Mouse (Mus musculus) lung, embryonic 15.5 days (tissue): ENCODE results near the gene Errfi1. TPM values are rescaled to one million over a fixed set of nuclear protein-coding genes. Genes with fewer than 3 reads are reported as not detected.
"Not testable (repeated sequence)": the region's sequence is repeated elsewhere in the genome, so short reads cannot be mapped to it uniquely, and the experiment has no call there.

Source experiments
- ATAC-seq: fragments of 200-750 bp; cut with Nextera tagmentation; 2 replicates; pipeline ENCODE4 v1.8.0; 2017; ENCODE audit warnings: moderate number of reproducible peaks, borderline replicate concordance; ENCODE audit not compliant: low FRiP score, low TSS enrichment; ENCODE audit errors: extremely low read depth
- H3K27ac ChIP-seq: fragments of 300-500 bp; sonication (generic); 2 replicates; pipeline ENCODE4 v1.5.1; 2015; ENCODE audit warnings: moderate library complexity, mild to moderate bottlenecking, inconsistent platforms
- H3K27me3 ChIP-seq: fragments of 300-500 bp; sonication (generic); 2 replicates; pipeline ENCODE4 v1.6.1; 2015; ENCODE audit warnings: inconsistent platforms
- H3K36me3 ChIP-seq: fragments of 300-500 bp; sonication (generic); 2 replicates; pipeline ENCODE4 v1.6.1; 2015; ENCODE audit warnings: inconsistent platforms
- H3K4me1 ChIP-seq: fragments of 300-500 bp; sonication (generic); 2 replicates; pipeline ENCODE4 v1.6.1; 2015; ENCODE audit warnings: inconsistent platforms
- H3K4me2 ChIP-seq: fragments of 300-500 bp; sonication (generic); 2 replicates; pipeline ENCODE4 v1.6.1; 2015; ENCODE audit warnings: inconsistent platforms, mild to moderate bottlenecking, moderate library complexity
- H3K4me3 ChIP-seq: fragments of 300-500 bp; sonication (generic); 2 replicates; pipeline ENCODE4 v1.5.1; 2015; ENCODE audit warnings: mild to moderate bottlenecking, inconsistent platforms
- H3K9ac ChIP-seq: fragments of 300-500 bp; sonication (generic); 2 replicates; pipeline ENCODE4 v1.6.1; 2015; ENCODE audit warnings: inconsistent platforms
- H3K9me3 ChIP-seq: fragments of 300-500 bp; sonication (generic); 2 replicates; pipeline ENCODE4 v1.6.1; 2016; ENCODE audit warnings: inconsistent platforms
- WGBS: fragments of 180-500 bp; shearing (Covaris S2); methylation state at CpG from one replicate; pipeline ENCODE4 v1.1.7; 2015; 5-methylcytosine and 5-hydroxymethylcytosine counted together
- polyA plus RNA-seq: library from polyadenylated mRNA; unstranded; fragments of >200 nt; fragmentation: Nextera tagmentation; extraction: Ambion mirVana; gene quantifications from 2 replicates; pipeline ENCODE4 v1.2.1, GENCODE M21; 2015

Gene Errfi1
- polyA plus RNA-seq, 1 experiment from 2014 or later = 42.7 TPM

- WGBS = 61% methylated on average over 6 of the region's 6 CpGs
- H3K9me3 ChIP-seq = no peaks in the 10 kb centered on the region
- H3K9ac ChIP-seq = no peak overlapping the region
- ATAC-seq = no peak
- H3K4me2 ChIP-seq = no peak overlapping the region
- H3K4me1 ChIP-seq = peaks cover 53% of the 10 kb centered on the region
- H3K36me3 ChIP-seq = peaks cover 34% of the 10 kb centered on the region
- no peak overlapping the region for H3K27ac ChIP-seq
- H3K4me3 ChIP-seq = no peak overlapping the region
- H3K27me3 ChIP-seq = no peaks in the 10 kb centered on the region
Measured at GRCm38 (mm10) chr4:150868161-150868560, 14.4 kb downstream of the Errfi1 start.

- WGBS = 73% methylated on average over 2 of the region's 2 CpGs
- H3K4me1 ChIP-seq = peaks cover 49% of the 10 kb centered on the region
- H3K27ac ChIP-seq = no peak overlapping the region
- no peak overlapping the region for H3K9ac ChIP-seq
- no peaks in the 10 kb centered on the region for H3K9me3 ChIP-seq
- H3K4me3 ChIP-seq = no peak overlapping the region
- H3K36me3 ChIP-seq = peaks cover 34% of the 10 kb centered on the region
- no peak overlapping the region for H3K4me2 ChIP-seq
- no peak for ATAC-seq
- no peaks in the 10 kb centered on the region for H3K27me3 ChIP-seq
Measured at GRCm38 (mm10) chr4:150868859-150869258, 15.1 kb downstream of the Errfi1 start.

- peaks cover 34% of the 10 kb centered on the region for H3K36me3 ChIP-seq
- H3K9me3 ChIP-seq = no peaks in the 10 kb centered on the region
Measured at GRCm38 (mm10) chr4:150869276-150870197, 15.8 kb downstream of the Errfi1 start.

GRCm38 (mm10) chr4:150870963-150871391 lies 17.3 kb downstream of the Errfi1 start:
- ATAC-seq = peak; percentile 41; the same call in 1 of the 2 replicates
- H3K9ac ChIP-seq = no peak overlapping the region
- peak overlapping the region; percentile 83 for H3K27ac ChIP-seq
- 63% methylated on average over 13 of the region's 13 CpGs for WGBS
- no peaks in the 10 kb centered on the region for H3K9me3 ChIP-seq
- H3K27me3 ChIP-seq = no peaks in the 10 kb centered on the region
- peaks cover 23% of the 10 kb centered on the region for H3K36me3 ChIP-seq
- H3K4me2 ChIP-seq = no peak overlapping the region
- peaks cover 38% of the 10 kb centered on the region for H3K4me1 ChIP-seq
- no peak overlapping the region for H3K4me3 ChIP-seq

More at GRCm38 (mm10) chr4:150869276-150870197, 15.8 kb downstream of the Errfi1 start:
- Histone ChIP-seq H3K27ac (peak overlapping the region; percentile 83; the same call in 1 of the 2 replicates), H3K9ac (no peak overlapping the region), H3K4me1 (peaks cover 42% of the 10 kb centered on the region), H3K4me2 (no peak overlapping the region), H3K4me3 (no peak overlapping the region), H3K27me3 (no peaks in the 10 kb centered on the region)
- WGBS = 40% methylated on average over 17 of the region's 17 CpGs
- no peak for ATAC-seq

- no peaks in the 10 kb centered on the region for H3K27me3 ChIP-seq
- no peak overlapping the region for H3K4me2 ChIP-seq
- ATAC-seq = peak; percentile 64
- 20% methylated on average over 10 of the region's 10 CpGs for WGBS
- H3K4me1 ChIP-seq = peaks cover 38% of the 10 kb centered on the region
- H3K9me3 ChIP-seq = no peaks in the 10 kb centered on the region
- H3K9ac ChIP-seq = no peak overlapping the region
- peak overlapping the region; percentile 83 for H3K27ac ChIP-seq
- peaks cover 17% of the 10 kb centered on the region for H3K36me3 ChIP-seq
- H3K4me3 ChIP-seq = no peak overlapping the region
Measured at GRCm38 (mm10) chr4:150871392-150872138, 17.8 kb downstream of the Errfi1 start.

- Histone ChIP-seq H3K27me3 (no peaks in the 10 kb centered on the region), H3K27ac (peak overlapping the region; percentile 83), H3K4me2 (no peak overlapping the region), H3K36me3 (peaks cover 11% of the 10 kb centered on the region; the same call in 1 of the 2 replicates), H3K4me3 (no peak overlapping the region), H3K9ac (no peak overlapping the region), H3K9me3 (no peaks in the 10 kb centered on the region), H3K4me1 (peaks cover 38% of the 10 kb centered on the region)
- WGBS = 35% methylated on average over 8 of the region's 9 CpGs
- peak; percentile 20; the same call in 1 of the 2 replicates for ATAC-seq
Measured at GRCm38 (mm10) chr4:150872139-150872651, 18.5 kb downstream of the Errfi1 start.

- Histone ChIP-seq H3K4me3 (no peak overlapping the region), H3K27me3 (no peaks in the 10 kb centered on the region), H3K36me3 (peaks cover 6% of the 10 kb centered on the region; the same call in 1 of the 2 replicates), H3K27ac (peak overlapping the region; percentile 83), H3K4me2 (no peak overlapping the region), H3K4me1 (peaks cover 38% of the 10 kb centered on the region), H3K9me3 (no peaks in the 10 kb centered on the region), H3K9ac (no peak overlapping the region)
- no peak for ATAC-seq
- 63% methylated on average over 8 of the region's 8 CpGs for WGBS
Measured at GRCm38 (mm10) chr4:150872681-150873080, 19.0 kb downstream of the Errfi1 start.

- H3K4me3 ChIP-seq, ATAC-seq, H3K27me3 ChIP-seq, H3K27ac ChIP-seq, H3K4me2 ChIP-seq, H3K36me3 ChIP-seq, H3K9ac ChIP-seq: not testable (repeated sequence)
- Histone ChIP-seq H3K9me3 (peaks cover 12% of the 10 kb centered on the region; the same call in 1 of the 2 replicates), H3K4me1 (peaks cover 32% of the 10 kb centered on the region)
- WGBS = 61% methylated on average over 4 of the region's 4 CpGs
Measured at GRCm38 (mm10) chr4:150874416-150874815, 20.7 kb downstream of the Errfi1 start.

- H3K27ac ChIP-seq = no peak overlapping the region
- peaks cover 23% of the 10 kb centered on the region for H3K4me1 ChIP-seq
- no peak for ATAC-seq
- H3K9me3 ChIP-seq = peaks cover 21% of the 10 kb centered on the region
- H3K27me3 ChIP-seq = no peaks in the 10 kb centered on the region
- no peaks in the 10 kb centered on the region for H3K36me3 ChIP-seq
- no peak overlapping the region for H3K4me3 ChIP-seq
- WGBS = 67% methylated on average over 10 of the region's 10 CpGs
- H3K4me2 ChIP-seq = no peak overlapping the region
- H3K9ac ChIP-seq = no peak overlapping the region
Measured at GRCm38 (mm10) chr4:150875393-150875792, 21.7 kb downstream of the Errfi1 start.

GRCm38 (mm10) chr4:150879631-150880030 lies 25.9 kb downstream of the Errfi1 start:
- Histone ChIP-seq H3K27ac (no peak overlapping the region), H3K9me3 (peaks cover 22% of the 10 kb centered on the region), H3K4me2 (no peak overlapping the region), H3K27me3 (no peaks in the 10 kb centered on the region), H3K36me3 (no peaks in the 10 kb centered on the region), H3K4me3 (no peak overlapping the region), H3K4me1 (no peaks in the 10 kb centered on the region), H3K9ac (no peak overlapping the region)
- ATAC-seq = no peak
- WGBS = 94% methylated on average over 22 of the region's 22 CpGs

GRCm38 (mm10) chr4:150880364-150880763 lies 26.6 kb downstream of the Errfi1 start:
- Histone ChIP-seq H3K4me3 (no peak overlapping the region), H3K27me3 (no peaks in the 10 kb centered on the region), H3K36me3 (no peaks in the 10 kb centered on the region), H3K9me3 (peaks cover 22% of the 10 kb centered on the region), H3K27ac (no peak overlapping the region), H3K4me1 (no peaks in the 10 kb centered on the region), H3K4me2 (no peak overlapping the region), H3K9ac (no peak overlapping the region)
- ATAC-seq = no peak
- WGBS = 80% methylated on average over 5 of the region's 5 CpGs
